Mouse (Mus musculus) Muller cell, postnatal 12 days (primary cell): ENCODE measurements at regions not wholly inside any gene's neighbourhood (a gene's known extent, or its start where the extent isn't known, plus 50 kb on each side); places are given as distances from the start of the nearest gene placed in this dataset.

Experiments used
- DNase-seq: peaks from one replicate; pipeline ENCODE4 v3.0.0-alpha.2; 2015; ENCODE audit errors: inconsistent ontology term

- DNase-seq: no peak
Measured at GRCm38 (mm10) chr4:73051511-73051910, 199.1 kb upstream of the Aldoart1 start.

- no peak for DNase-seq
Measured at GRCm38 (mm10) chr4:73047804-73048203, 195.4 kb upstream of the Aldoart1 start.

GRCm38 (mm10) chr4:73044356-73044755, 191.9 kb upstream of the Aldoart1 start:
- DNase-seq: no peak

- peak; percentile 45 for DNase-seq
Measured at GRCm38 (mm10) chr4:73042672-73043071, 190.2 kb upstream of the Aldoart1 start.

GRCm38 (mm10) chr4:73041486-73041885, 189.1 kb upstream of the Aldoart1 start:
- peak; percentile 27 for DNase-seq

- no peak for DNase-seq
Measured at GRCm38 (mm10) chr4:72997686-72998085, 145.3 kb upstream of the Aldoart1 start.

GRCm38 (mm10) chr4:72996102-72996501, 143.7 kb upstream of the Aldoart1 start:
- no peak for DNase-seq

GRCm38 (mm10) chr4:72946369-72946981, 94.0 kb upstream of the Aldoart1 start:
- DNase-seq: peak; percentile 95

- no peak for DNase-seq
Measured at GRCm38 (mm10) chr4:72923396-72923795, 71.0 kb upstream of the Aldoart1 start.

GRCm38 (mm10) chr4:72914991-72915390, 62.6 kb upstream of the Aldoart1 start:
- DNase-seq: no peak
